In genomic region chr4:104644862-104645261, GRCm38 (mm10) we compare ENCODE assay signal across 16 mouse cellular contexts.
"Had no signal": no experiment of that assay in that cellular context is flagged by ENCODE, and none has a peak within 500 bp of the region (broad histone marks: within the 10 kb centered on the region; RNA-seq: fewer than 3 reads in every experiment).

No protein-coding gene starts in this region.

- H3K27ac ChIP-seq: limb, embryonic 10.5 days; liver, embryonic 15.5 days; midbrain, embryonic 12.5 days; neural tube, embryonic 13.5 days; stomach, postnatal 0 days had no signal

- H3K27me3 ChIP-seq: liver, embryonic 15.5 days; midbrain, embryonic 12.5 days; neural tube, embryonic 13.5 days had no signal

- H3K36me3 ChIP-seq: limb, embryonic 10.5 days; liver, embryonic 15.5 days; midbrain, embryonic 12.5 days; neural tube, embryonic 13.5 days had no signal

- H3K4me1 ChIP-seq: liver, embryonic 15.5 days had no signal

- H3K4me2 ChIP-seq: liver, embryonic 11.5 days; liver, embryonic 15.5 days; lung, embryonic 14.5 days; midbrain, embryonic 12.5 days; neural tube, embryonic 13.5 days had no signal

- H3K4me3 ChIP-seq: left cerebral cortex, adult 2 months; limb, embryonic 10.5 days; liver, embryonic 15.5 days; midbrain, embryonic 12.5 days; neural tube, embryonic 13.5 days had no signal

- H3K9me3 ChIP-seq: limb, embryonic 10.5 days; liver, embryonic 15.5 days; midbrain, embryonic 12.5 days; neural tube, embryonic 13.5 days had no signal

- H3K9ac ChIP-seq: liver, embryonic 15.5 days; lung, embryonic 14.5 days; midbrain, embryonic 12.5 days; neural tube, embryonic 13.5 days had no signal

- DNase-seq: kidney, adult 18-20 months; kidney, postnatal 10 days; kidney, postnatal 4 days; lung, embryonic 14.5 days; lung, postnatal 10 days; lung, postnatal 4 days; right cerebral cortex, adult 18-20 months; right cerebral cortex, postnatal 25 days; thymus, postnatal 4 days had no signal
